Mouse (Mus musculus) megakaryocyte-erythroid progenitor cell, adult 5-6 weeks (primary cell): ENCODE measurements around the gene Phf11c. TPM values are rescaled to one million over a fixed set of nuclear protein-coding genes. Genes with fewer than 3 reads are reported as not detected.
"Not testable (repeated sequence)": the region's sequence is repeated elsewhere in the genome, so short reads cannot be mapped to it uniquely, and the experiment has no call there.

ENCODE experiments used
- ATAC-seq: replicated peaks from 2 replicates; pipeline ENCODE4 v1.8.0; 2016; ENCODE audit warnings: mild to moderate bottlenecking, inconsistent platforms; ENCODE audit not compliant: severe bottlenecking, poor library complexity, low FRiP score, low TSS enrichment
- total RNA-seq, 2 experiments: library from RNA; stranded (forward) in 1 of 2; stranded (reverse) in 1 of 2; fragments of 200-1000, 215-1000 nt in 1 of 2; fragments of >200 nt in 1 of 2; fragmentation: Nextera tagmentation in 1 of 2; gene quantifications; 2 replicates each; pipeline ENCODE4 v1.2.3; 2014 to 2017

Gene Phf11c
- total RNA-seq (2014; fragmentation: Nextera tagmentation) (5.3 and 5.6 TPM in 2 replicates), total RNA-seq (2017) (1.9 and 2.2 TPM in 2 replicates)

DNA sequence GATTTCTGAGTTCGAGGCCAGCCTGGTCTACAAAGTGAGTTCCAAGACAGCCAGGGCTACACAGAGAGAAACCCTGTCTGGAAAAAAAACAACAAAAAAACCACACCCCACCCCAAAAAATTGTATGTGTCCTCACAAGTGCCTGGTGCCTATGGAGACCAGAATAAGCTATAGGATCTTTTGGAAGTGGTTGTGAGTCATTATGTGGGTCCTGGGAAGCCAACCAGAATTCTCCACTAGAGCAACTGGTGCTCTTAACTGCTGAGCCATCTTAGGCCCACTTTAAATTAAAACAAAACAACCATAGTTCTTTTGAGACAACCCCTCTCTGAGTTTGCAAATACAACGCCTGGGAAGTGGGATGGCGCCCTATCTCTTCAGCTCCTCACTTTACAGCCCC lies at the start of gene Phf11c:
Gene Phf11c (minus strand): TSS at position 101 of the 400 bp plus-strand sequence.
- no peak for ATAC-seq

GRCm38 (mm10) chr14:59441472-59441805 lies 46.3 kb upstream of the Phf11c start:
- ATAC-seq, result no peak

- ATAC-seq, result peak; percentile 97
Observed at GRCm38 (mm10) chr14:59440558-59441471, 45.6 kb upstream of the Phf11c start, which contains the start of the genes Setdb2 and Cab39l. Gene Setdb2, minus strand, starts transcription at chr14:59440884. Gene Cab39l, plus strand, starts transcription at chr14:59440972.

- peak; percentile 24; the same call in 1 of the 2 replicates for ATAC-seq
Observed at GRCm38 (mm10) chr14:59440039-59440438, 44.9 kb upstream of the Phf11c start.

DNA sequence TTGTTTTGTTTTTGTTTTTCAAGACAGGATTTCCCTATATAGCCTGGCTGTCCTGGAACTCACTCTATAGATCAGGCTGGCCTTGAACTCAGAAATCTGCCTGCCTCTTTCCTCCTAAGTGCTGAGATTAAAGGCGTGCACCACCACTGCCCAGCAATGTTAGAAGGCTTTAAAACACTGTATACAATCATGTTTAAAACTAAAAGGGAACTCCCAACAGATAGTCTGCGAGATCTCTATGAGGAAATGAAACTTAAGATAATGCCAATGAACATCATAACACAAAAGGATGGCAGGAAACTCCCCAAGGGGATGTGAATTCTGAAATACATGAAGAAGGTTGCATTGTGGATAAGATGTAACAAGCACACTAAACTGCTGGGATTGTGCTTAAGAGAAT lies 43.3 kb upstream of the Phf11c start:
- no peak for ATAC-seq

DNA sequence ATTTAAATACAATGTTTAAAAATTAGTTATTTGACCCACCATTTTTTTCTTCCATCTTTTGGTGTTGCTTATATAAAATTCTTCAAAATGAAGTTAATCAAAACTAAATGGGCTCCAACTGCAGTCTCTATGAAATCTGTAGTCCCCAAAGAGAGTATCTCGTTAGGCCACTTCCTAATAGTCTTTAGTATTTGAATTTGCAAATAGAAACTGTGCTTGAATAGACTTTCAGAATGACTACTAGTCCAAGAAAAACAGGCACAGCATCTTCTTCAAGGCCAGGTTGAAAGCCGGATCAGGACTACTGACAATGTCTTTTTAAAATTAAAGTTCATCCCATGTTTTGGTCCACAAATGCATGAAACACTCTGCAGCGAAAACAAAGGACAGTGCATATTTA lies 42.2 kb upstream of the Phf11c start:
- ATAC-seq, result no peak

DNA sequence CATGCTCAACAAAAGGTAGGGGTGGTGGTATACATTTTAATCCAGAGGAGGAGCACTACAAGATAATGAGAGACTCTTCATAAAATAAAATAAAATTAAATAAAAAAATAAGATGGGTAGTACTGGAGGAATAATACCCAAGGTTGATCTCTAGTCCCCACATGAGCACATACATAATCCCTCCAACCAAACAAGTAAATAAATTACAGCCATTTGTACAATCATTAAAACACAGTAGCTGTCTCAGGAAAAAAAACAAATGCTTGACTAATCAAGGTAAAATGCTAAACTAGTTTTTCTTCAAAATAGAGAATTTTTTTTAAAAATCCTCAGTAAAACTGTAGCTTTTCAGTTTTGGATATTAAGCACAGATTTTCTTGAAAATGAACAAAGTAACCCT lies 40.0 kb upstream of the Phf11c start:
- no peak for ATAC-seq

- no peak; the same call in 1 of the 2 replicates for ATAC-seq
Observed at GRCm38 (mm10) chr14:59433902-59434301, 38.7 kb upstream of the Phf11c start.

DNA sequence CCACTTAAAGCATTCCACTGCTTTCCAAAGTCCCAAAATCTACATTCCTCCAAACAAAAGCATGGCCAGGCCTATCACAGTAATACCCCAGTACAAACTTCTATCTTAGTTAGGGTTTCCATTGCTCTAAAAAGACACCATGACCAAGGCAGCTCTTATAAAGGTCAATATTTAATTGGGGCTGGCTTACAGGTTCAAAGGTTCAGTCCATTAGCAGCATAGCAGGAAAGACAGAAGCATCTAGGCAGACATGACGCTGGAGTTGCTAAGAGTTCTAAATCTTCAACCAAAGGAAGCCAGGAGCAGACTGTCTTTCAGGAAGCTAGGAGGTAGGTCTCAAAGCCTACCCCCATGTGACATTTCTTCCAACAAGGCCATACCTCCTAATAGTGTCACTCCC lies 35.4 kb upstream of the Phf11c start:
- no peak for ATAC-seq

DNA sequence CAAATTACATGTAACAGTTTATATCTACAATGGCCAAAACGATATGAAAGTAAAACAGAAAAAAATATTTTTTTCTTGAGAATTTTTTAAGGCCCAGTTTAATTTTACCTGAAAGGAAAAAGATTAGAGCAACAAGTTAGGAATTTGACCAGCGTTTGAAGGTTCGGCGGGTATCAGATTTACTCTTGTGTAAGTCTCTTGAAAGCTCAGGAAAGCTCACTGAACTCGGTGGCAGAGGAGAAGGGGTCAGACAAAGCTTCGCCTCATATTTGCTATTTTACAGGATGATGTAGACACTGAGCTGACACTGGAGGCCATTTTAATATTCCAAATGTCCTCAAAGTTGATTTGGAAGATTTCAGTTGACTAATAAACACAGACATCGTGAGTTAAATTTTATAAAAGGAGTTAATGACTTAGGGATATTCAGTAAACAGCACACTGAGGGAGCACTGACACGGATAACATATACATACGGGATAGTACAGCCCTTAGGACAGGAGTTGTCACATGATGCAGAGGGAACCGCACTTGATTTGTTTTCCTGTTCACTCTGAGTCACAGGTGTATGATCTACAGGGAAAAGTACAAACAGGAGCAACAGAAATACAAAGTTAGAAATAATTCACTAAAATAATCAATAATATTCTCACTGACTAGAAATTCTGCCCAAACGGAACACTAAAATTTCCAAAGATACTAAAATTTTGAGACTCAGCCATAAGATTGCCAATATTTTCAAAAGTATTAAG lies 27.9 kb upstream of the Phf11c start:
- no peak for ATAC-seq

DNA sequence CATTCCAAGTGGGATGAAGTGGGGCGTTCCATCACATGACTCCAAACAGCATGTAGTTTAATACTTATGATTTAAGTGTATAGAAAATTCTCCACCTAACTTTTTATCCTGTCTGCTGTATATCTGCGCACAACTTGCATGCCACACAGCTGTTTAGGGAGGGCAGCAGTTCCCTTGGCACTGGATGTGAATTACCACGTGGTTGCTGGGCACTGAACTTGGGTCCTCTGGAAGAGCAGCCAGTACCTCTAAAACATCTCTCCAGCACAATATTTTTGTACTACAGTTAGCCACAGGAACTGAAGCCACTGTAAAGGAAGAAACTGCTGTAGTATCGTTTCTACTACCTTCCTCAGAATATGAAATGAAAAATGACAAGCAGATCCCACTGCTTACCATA lies 23.0 kb upstream of the Phf11c start:
- no peak for ATAC-seq

DNA sequence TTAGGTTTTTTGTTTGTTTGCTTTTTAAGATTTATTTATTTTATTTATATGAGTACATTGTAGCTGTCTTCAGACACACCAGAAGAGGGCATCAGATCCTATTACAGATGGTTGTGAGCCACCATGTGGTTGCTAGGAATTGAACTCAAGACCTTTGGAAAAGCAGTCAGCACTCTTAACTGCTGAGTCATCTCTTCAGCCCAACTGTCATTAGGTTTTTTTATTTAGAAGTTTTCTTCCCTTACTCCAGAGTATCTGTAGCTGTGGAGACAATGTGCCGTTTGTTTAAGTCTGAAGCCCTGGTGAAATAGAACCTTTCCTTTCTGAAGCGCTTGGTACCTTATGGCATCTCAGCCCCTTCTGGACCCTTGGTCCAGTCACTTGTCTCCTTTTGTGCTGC lies 19.8 kb upstream of the Phf11c start:
- ATAC-seq, result not testable (repeated sequence)

DNA sequence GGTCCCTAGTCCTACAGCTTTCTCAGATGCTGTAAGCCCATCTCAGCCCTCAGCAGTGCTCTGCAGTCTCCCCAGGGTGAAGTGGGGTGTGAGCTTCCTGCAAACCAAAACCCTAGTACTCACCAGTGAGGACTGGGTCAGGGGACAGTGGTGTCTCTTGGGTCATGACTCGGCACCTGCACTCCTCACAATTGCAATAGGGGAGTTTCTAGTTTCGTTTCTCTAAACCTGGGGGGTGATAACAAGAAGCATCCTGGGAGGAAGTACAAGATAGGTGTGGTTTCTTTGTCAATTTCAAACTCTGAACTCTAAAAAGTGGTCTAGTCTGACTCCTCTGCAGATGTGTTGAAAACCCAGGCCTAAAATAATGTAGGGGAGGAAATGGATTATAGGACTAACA lies 1.8 kb upstream of the Phf11c start:
- ATAC-seq, result no peak; the same call in 1 of the 2 replicates

DNA sequence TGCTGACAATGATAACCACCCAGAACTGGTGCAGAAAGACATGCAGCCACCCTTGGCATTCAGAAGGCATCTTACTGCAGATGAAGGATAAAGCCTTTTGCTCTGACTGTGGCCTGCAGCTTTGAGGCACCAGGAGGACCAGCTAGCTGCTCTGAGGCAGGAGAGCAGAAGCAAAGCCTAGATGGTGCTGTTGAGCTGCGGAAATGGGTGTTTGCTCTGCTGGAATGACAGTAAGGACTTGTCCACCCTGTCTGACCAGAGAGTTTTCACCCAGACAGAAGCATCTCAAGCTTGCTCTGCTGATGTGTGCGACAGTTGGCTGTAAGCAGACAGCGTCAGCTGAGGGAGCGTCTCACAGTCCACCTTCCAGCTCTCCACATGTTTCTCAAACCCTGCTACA lies 5.0 kb downstream of the Phf11c start:
- ATAC-seq, result 0 out of 2 replicates have a peak, but pooled peaks have one; percentile 44

DNA sequence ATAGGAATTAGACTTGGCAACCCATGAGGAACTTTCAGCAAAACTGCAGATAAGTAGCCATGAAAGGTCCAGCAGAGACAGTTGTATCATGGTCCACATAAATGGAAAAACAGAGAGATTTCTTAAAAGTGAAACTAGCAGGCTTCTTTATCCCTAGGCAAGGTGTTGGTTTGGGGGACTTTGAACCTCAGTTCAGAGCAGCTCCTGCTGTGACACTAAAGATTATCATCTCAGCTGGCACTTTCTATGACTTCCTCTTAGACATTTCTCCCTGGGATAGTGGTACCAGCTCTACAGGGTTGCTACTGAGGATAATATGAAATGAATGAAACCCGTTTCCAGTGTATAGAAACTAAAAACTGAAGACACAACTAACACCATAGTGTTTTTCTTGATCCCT lies 5.6 kb downstream of the Phf11c start:
- ATAC-seq, result no peak

DNA sequence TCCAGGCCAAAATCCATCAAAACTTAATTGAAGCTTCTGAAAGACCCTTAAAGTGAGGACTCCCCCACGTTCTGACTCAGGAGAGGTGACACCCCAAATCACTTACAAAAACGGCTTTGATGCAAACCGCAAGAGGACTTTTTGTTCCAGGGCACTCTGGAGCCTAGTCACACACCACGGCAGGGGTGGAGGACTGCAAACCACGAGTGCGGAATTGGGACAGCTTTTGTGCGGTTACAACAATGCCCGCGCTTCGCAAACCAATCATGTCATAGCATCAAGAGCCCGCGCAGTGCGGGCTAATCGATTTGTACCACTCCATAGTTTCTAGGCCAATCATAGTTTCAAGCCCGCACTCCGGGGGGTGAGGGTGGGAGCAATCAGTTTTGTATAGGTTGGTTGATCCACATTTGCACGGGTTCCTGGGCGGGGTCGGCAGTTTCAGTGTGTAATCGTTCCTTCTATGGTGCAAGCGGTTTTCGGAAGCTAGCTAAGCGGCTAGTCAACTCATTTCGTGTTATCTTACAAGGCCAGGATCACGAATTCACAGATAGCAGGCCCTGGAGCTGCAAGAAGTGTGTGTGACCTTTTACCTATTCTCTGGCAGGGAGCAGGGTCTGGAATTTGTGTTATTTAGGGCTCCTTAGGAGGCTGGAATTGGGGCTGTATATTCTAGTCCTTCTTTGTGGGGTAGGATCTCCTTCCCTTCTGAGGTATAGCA lies 24.7 kb downstream of the Phf11c start:
- no peak for ATAC-seq

GRCm38 (mm10) chr14:59366386-59367105 lies 28.6 kb downstream of the Phf11c start:
- ATAC-seq, result no peak

- ATAC-seq, result no peak
Observed at GRCm38 (mm10) chr14:59365244-59365644, 29.9 kb downstream of the Phf11c start, which contains the start of gene Phf11d. Gene Phf11d, minus strand, starts transcription at chr14:59365470.

- ATAC-seq, result not testable (repeated sequence)
Observed at GRCm38 (mm10) chr14:59341189-59341588, 54.0 kb downstream of the Phf11c start, which contains the start of gene Phf11b. Gene Phf11b, minus strand, starts transcription at chr14:59341351.
